Mouse (Mus musculus) heart, postnatal 4 days (tissue): ENCODE measurements around the gene Iffo1. TPM values are rescaled to one million over a fixed set of nuclear protein-coding genes. Genes with fewer than 3 reads are reported as not detected.

ENCODE experiments used
- DNase-seq: peaks from one replicate; pipeline ENCODE4 v3.0.0; 2021
- total RNA-seq, 2 experiments: library from RNA; stranded (reverse); gene quantifications; 2 replicates each; pipeline ENCODE4 v1.2.3; 2021

The Iffo1 gene
- 10 to 100 TPM; 18.0 to 18.6 TPM for total RNA-seq

DNA sequence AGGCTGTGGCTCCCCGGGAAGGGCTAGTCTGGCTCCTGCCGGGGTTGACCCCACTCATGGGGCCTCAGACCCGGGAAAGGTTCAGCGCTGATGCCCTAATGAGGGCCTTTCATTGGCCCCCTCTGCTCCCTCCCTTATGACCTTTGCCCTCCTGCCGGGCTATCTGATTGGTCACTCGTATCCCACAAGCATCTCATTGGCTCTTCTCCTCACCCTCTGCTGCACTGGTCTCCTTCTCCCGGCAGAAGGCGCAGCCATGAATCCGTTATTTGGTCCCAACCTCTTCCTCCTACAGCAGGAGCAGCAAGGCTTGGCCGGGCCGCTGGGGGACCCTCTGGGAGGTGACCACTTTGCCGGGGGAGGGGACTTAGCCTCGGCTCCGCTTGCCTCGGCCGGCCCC lies at the start of gene Iffo1:
Gene Iffo1 (plus strand): TSS at position 241 of the 400 bp plus-strand sequence.
- DNase-seq = peak; percentile 91

DNA sequence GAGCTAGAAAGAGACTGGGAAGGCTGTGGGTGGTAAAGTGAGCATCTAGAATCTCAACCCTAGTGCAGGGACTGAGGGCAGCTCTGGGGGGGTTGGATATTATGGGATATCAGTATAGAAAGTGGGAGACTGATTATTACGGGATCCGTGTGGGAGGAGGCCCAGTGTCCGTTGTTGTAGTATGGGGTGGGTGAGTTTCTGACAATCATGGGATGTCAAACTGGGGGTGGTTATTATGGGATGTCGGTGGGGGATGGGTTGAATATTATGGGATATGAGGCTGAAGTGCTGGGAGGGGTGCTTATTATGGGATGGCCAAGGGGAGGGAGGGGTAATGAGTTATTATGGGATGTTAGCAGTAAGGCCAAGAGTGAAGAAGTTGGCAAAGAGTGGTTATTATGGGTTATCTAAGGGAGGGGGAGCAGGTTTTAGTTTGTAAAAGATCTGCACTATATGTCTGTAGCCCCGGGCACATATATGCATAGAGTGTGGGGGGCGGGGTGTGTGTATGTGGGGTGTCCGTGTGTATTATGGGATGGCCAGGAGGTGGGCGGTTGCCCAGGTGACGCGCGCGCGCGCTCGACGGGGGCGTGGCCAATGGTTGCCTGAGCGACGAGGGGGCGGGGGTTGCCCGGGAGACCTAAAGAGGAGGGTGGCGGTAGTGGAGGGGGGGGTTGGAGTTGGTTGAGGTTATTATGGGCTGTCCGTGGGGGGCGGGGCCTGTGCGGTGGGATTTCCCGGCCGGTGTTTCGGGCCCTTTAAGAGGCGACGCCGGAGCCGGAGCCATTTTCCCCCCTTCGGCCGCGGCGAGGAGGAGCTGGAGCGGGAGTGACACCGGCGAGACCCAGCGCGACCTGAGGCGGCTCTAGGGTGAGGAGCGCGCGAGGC lies 49.4 kb upstream of the Iffo1 start, which contains the start of gene Chd4:
Gene Chd4 (plus strand): TSS at position 591 of the 888 bp plus-strand sequence.
- peak; percentile 96 for DNase-seq

DNA sequence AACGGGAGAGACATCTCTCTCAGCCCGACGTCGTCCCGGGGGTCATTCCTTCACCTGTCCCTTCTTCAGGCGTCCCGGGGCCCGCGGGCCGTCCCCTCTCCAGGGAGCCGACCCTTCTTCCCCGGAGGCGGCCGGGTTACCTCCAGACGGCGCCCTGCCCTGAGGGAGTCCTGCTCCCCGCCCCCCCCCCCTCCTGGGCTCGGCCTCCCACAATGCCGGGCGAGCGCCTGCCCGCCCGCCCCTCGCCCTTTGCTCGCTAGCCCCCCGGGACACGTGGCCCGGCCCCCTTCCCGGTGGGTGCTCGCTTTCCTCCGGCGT lies 48.8 kb upstream of the Iffo1 start:
- no peak for DNase-seq

DNA sequence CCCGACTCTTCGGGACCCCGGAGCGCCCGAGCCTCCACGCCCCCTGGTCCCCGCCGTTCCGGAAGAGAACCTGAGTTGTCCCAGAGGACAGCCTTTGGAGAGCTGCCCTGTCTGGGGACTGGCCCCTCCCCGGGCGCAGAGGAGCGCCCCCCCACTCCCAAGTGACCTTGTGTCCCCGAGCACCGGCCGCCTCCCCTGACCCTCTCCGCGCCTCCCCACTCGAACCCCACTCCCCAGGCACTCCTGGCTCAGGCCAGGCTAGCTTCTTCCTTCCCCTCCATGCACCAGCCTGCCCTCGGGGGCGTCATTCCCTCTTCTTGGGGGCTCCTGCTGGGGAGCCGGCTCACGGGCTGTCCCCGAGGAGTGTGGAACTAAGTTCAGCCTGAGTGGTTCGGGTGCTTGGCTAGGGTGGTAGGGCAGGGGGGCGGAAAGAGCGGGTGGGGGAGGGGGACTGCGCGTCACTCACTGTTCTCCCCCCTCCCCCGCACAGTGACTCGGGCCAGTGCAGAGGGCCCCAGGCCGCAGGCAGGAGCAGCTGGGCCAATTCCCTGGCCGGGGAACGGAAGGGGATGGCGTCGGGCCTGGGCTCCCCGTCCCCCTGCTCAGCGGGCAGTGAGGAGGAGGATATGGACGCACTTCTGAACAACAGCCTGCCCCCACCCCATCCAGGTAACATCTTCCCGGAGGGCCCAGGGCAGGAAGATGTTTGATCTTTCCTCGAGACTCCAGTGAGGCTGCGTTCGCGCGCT lies 48.3 kb upstream of the Iffo1 start:
- peak; percentile 79 for DNase-seq

DNA sequence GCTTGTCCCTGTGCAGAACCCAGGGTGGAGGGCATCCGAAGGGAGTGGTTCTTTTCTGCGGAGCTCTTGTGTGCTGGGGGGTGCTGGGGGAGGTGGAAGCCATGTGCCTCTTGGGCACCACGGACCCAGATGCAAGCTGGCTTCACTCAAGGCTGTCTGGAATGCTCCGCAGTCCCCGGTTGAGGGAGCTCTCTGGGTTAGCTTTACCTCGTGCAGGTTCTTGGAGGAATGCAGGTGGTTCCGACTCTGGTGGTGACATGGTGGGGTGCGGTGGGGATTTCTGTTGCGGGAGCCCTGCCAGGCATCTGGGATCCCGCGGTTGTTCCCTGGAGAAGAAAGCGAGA lies 47.7 kb upstream of the Iffo1 start:
- no peak for DNase-seq

DNA sequence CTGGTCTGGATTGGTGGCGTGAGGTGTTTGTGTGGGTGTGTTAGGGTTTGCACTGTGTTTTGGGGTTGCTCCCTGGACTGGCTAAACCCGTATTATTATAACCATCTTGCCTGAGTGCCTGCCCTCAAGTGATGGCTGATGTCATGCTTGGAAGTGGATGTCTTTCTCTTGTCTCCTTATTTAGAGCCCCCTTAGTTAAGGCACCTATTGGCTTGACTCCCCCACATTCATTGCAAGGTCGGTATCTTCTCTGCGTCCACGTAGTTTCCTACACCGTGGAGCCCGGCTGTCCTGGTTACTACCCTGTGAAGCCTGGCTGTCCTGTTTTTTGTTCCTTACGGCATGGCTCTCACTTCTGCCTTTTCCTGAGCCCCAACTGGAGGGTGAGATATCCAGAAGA lies 47.1 kb upstream of the Iffo1 start:
- DNase-seq = no peak

DNA sequence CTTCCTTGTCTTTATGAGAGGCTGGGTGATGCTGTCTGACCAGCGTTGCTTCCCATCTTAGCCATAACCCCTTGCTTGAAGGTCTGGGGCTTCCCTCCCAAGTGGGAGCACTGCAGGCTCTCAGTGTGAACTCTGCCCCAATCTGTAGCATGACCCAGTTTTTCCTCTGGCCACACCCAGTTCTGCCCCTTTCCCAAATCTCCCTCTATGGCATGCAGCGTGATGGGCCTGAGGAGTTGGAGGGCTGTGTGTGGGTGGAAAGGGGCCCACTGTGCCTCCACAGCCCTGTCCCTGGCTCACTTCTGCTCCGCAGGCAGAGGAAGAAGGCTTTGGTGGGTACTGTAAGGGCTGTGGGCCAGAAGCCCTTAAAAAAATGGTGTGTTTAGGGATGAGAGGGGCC lies 46.5 kb upstream of the Iffo1 start:
- DNase-seq = no peak

DNA sequence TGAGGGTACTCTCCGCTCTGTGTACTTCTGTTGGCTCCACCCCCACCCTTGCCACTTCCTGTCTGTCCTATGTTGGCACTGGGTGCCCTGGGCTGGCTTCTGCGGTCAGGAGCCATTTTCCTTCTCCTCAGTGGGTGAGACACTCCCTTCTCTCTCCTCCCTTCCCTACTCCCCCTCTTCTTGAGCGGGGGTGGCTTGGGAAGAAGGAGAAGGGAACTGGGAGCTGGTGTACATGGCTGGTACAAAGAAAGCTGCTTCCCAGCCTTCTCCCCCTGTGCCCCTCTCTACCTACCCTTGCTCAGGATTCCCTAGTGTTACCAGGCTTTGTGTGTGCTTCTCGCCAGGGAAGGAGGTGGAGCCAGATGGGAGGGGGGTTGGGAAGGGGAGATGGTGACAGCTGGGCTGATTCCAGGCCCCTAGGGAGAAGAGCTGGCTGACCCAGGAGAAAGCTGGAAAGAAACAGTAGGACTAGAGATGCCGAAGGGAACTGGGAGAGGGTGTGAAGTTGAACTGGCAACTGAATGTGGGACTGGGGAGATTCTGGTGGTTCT lies 45.5 kb upstream of the Iffo1 start:
- DNase-seq = peak; percentile 62

DNA sequence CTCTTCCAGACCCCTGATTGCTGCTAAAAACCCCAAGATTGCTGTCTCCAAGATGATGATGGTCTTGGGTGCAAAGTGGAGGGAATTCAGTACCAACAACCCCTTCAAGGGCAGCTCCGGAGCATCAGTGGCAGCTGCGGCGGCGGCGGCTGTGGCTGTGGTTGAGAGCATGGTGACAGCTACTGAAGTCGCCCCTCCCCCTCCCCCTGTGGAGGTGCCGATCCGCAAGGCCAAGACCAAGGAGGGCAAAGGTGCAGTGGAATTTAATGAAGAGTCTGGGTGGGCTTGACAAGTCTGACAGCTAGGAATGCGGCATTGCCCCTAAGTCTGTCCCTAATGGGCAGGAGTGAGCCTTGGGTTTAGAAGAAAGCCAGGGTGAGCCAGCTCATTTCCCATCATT lies 43.6 kb upstream of the Iffo1 start:
- DNase-seq = no peak

DNA sequence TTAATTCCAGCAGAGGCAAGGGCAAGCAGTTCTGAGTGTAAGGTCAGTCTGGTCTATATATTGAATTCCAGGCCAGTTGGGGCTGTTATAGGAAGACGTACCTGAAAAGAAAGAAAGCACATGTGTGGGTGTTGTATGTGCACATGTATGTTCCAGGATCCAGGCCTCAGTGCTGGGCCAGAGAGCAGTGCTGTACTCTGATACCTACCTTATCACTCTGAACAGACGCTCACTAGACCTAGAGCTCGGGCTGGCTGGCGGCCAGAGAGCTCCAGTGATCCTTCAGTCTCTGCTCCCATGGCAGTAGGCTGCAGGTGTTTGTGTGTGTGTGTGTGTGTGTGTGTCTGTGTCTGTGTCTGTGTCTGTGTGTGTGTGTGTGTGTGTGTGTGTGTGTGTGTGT lies 40.8 kb upstream of the Iffo1 start:
- DNase-seq = peak; percentile 42

DNA sequence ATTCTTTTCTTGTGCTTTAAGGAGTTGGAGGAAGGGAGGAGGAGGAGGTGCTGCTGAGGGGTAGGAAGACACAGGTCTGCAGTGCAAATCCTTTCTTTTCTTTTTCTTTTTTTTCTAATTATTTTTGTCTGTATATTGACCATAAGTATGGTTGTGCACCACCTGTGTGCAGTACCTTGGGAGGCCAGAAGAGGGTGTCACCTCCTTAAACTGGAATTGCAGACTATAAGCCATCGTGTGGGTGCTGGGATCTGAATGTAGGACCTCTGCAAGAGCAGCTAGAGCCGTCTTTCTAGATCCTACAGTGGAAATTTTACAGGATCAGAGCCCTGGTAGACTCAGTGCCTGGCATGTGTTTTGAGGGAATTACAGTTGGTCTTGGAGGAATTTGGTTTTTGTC lies 37.3 kb upstream of the Iffo1 start:
- DNase-seq = no peak

DNA sequence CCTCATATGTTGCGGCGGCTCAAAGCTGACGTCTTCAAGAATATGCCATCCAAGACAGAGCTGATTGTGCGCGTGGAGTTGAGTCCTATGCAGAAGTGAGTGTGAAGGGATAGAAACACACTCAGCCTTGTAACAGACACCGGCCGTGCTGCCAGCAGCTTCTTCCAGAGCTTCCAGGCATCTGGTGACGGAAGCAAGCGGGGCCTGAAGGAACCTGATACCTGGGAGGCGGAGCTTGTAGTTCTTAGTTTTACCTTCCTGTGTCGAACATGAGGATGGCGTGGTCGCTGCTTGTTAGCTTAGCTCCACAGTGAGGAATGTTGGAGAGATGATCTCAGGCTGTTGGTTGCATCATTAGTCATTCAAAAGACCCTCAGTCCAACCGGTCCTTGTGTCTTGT lies 35.7 kb upstream of the Iffo1 start:
- DNase-seq = no peak

DNA sequence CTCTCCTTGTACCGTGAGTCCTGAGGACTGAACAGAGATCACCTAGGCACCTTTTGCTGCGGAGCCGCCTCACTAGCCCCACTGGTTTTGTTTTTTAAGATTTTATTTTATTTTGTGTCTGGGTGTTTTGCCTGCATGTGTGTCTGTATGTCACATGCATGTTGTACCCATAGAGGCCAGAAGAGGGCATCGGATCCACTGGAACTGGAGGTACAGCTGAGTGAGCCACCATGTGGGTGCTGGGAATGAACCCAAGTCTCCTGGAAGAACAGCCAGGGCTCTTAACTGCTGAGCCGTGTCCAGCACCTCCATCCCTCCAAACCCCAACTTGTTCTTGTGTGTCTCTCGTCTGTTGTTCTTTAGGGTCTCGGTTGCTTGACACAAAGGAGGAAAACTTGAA lies 34.1 kb upstream of the Iffo1 start:
- peak; percentile 60 for DNase-seq

DNA sequence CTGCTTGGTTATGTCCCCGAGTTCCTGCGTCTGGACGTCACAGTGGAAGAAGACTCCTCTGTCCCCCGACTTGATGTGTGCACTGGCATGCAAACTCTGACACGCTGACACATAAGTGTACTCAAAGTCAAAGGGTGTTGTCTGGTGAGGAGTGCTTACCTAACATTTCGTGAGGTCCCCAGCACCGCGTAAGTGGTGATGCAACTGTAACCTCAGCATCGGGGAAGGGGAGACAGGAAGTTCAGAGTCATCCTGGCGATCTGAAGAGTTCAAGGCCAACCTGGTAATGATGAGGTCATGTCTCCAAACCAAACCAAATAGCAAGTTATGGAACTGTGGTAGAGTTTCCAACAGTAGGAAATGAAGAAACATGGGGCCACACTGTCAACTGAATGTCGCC lies 32.5 kb upstream of the Iffo1 start:
- no peak for DNase-seq

DNA sequence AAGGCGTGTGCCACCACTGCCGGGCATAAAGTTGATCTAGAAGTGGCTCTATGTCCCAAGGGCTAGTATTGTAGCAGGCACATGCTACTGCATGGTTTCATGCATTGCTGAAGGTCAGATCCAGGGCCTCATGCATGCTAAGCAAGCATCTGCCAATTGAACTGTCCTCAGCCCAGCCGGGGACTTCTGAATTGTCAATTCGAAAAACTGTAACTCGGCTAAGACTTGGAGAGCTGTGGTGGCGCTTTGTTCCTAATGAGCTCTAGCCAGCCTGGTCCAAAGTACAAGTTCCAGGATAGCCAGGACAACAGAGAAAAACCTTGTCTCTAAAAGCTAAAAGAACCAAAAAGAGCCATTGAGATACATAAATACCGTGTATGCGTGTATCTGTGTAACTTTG lies 25.7 kb upstream of the Iffo1 start:
- no peak for DNase-seq

DNA sequence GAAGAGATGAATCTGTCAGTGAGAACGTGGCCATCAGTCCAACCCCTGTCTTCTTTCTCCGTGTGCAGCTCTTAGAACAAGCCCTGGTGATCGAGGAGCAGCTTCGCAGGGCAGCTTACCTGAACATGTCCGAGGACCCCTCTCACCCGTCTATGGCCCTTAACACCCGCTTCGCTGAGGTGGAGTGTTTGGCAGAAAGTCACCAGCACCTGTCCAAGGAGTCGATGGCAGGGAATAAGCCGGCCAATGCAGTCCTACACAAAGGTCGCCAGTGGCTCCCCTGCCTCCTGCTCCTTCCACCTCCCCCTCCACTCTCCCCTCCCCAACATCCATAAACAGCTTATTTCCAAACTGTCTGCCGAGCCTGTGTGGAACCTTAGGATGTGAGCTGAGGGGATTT lies 16.3 kb upstream of the Iffo1 start:
- no peak for DNase-seq

DNA sequence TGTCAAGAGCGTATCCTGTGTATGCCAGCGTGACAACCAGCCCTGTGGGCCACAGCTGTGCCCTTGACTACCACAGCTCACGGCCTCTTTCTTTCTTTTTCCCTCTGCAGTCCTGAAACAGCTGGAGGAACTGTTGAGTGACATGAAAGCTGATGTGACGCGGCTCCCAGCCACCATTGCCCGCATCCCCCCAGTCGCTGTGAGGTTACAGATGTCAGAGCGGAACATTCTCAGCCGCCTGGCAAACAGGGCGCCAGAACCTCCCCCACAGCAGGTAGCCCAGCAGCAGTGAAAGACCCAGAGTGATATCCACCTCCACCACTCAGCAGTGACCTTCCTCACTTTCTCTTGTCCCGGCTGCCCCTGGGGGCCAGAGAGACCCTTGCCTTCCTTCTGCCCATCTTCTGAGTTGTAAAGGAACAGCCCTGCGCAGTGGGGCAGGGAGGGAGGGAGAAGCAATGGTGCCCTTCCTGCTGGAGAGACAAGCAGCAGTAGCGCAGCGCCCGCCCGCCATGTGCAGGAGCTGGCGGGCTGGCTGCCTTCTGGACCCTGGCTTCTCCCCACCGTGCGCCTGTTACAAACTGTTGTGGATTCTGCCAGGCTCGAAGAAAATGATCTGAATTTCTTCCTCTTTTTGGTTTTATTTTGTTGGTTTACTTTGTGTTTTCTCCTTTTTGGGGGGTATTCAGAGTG lies 15.2 kb upstream of the Iffo1 start:
- no peak for DNase-seq

DNA sequence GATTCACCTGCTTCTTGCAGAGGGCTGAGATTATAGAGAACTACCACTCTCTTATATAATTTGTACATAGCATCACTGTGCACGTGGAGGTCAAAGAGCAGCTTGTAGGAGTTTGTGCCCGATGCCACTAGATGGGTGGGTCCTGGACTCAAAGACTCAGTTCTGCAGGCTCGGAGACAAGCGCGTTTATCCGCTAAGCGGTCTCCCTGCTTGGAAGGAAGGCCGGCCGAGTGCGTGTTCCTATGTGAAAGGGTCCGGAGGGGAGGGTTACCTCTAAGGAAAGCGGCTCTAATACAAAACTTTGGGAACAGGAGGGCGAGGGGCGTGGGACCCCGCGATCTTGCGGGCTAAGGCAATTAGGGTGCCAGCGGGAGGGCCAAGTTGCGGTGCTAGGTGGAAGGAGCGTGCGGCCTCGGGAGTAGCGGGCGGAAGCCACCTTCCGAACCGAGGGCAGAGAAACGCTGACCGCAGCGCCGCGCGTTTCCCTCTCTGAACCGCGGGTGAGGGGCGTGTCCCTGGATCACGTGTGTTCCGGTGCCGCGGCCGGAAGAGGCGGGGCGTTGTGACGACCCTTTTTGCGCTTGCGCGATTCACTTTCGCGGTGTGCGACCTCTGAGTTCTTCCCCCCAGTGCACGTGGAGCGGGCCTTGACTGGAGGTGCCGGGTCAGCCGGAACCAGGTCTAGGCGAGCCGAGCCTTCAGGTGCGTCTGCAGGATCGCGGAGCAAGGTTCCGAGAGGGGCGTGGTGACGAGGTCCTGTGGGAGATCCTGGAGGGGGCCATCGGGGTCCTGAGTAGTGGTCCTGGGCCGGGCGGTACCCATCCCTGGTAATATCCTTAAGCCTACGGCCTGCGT lies 13.5 kb upstream of the Iffo1 start, which contains the start of gene Nop2:
Gene Nop2 (plus strand): TSS at position 608 of the 855 bp plus-strand sequence.
- DNase-seq = peak; percentile 91

DNA sequence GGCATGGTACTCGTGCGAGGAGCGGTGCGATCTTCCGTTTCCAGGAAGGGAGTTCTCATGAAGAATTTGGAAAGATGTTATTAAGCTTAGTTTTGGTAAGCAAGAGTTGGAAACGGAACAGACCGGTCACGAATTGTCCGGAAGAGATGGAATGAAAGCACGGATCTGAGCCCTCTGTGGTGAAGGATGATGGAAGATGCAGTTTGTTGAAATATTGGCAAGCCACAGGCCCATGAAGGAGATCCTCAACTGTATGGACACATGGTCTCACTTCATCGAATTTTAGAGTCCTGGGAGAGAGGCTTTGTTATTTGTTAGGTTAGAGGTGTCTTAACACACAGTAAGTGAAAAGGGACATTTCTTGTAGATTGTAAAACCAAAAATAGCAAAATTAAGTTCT lies 12.6 kb upstream of the Iffo1 start:
- DNase-seq = no peak

DNA sequence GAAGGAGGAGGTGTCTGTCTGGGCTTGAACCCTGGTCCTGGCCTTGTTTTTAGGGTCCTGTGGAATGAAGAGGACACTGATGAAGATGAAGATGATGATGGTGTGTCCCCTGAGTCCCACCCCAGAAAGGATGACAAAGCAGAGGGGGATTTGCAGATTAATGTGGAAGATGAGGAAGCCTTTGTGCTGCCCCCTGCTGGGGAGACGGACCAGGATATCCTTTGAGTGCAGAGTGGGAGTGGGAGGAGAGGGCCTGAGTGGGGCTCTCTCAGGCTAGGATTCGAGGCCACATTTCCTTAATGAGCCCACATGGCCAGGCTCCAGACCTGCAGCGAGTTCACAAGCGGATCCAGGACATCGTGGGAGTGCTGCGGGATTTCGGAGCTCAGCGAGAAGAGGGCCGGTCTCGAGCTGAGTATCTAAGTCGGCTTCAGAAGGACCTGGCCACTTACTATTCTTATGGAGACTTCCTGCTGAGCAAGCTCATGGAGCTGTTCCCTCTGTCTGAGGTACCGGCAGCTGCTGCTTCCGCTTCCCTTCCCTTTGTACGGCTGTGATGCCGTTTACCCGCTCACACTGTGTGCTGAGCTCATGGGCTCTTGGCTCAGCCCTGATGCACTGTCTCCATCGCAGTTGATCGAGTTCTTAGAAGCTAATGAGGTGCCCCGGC lies 7.9 kb upstream of the Iffo1 start:
- peak; percentile 68 for DNase-seq

DNA sequence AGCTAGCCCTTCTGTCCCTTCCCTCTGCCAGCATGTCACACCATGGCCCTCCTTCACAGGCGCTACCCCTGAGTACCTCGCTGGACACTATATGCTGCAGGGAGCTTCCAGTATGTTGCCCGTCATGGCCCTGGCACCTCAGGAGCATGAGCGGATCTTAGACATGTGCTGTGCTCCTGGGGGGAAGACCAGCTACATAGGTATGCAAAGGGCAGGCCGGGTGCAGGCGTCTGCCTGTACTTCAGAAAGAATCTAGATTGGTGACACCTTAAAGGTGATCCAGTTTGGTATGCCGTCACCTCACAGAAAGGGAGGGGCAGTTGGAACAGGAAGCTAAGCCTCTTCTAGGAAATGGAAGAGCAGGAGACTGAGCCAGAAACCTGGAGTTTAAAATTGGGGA lies 5.3 kb upstream of the Iffo1 start:
- no peak for DNase-seq

DNA sequence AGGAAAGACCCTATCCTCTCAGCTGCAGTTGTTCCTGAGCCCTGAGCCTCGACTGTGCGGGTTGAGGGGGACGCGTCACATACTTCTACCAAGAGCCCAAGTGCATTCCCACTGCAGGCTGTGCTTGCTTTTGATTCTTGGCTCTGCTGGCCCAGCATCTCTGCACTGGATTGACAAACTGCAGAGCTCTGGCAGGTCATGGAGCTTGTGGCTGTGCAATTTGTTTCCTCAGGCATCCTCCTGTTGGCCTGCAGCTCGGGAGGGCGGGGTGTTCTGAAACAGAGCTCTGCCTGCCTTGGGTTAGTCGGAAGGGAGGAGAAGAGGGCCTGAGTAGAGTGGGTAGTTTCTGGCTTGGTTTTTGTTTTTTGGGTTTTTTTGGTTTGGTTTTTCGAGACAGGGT lies 2.6 kb upstream of the Iffo1 start:
- DNase-seq = no peak
